In the genomic region with DNA sequence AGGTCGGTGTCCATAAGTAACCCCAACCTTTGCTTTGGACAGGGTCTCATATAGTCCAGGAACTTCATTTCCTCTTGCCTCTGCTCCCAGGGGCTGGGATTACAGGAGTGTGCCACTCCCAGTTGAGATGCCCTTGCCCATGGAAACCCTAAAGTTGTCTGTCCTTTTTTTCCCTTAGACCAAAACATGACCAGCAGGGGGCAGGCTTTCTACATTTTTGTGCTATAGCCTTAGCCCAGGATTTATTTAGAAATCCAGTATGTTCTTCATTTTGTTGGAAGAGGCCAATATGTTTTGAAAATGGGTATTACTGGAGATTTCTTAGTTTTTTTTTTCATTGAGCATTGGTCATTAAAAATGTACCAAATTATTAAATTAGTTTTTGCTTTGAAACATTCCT, we compare ENCODE assay signal across 8 mouse cellular contexts. TPM values are rescaled to one million over a fixed set of nuclear protein-coding genes. Genes with fewer than 3 reads are reported as not detected.
DNase-seq lines count a peak whose midpoint lies in the region; ATAC-seq and TF ChIP-seq lines count a peak whose summit lies in the region.

No protein-coding gene starts in this region.

- H3K27ac ChIP-seq in hindbrain, embryonic 14.5 days: no peak overlapping the region
- H3K27ac ChIP-seq in hindbrain, embryonic 13.5 days: no peak overlapping the region
- no peak overlapping the region for H3K27ac ChIP-seq in limb, embryonic 14.5 days (replicated peaks; ENCODE audit: low read depth, low read length)

- H3K36me3 ChIP-seq in hindbrain, embryonic 14.5 days (replicated peaks; ENCODE audit: control insufficient read depth, insufficient read depth): no peaks in the 10 kb centered on the region
- no peaks in the 10 kb centered on the region for H3K36me3 ChIP-seq in hindbrain, embryonic 13.5 days
- no peaks in the 10 kb centered on the region for H3K36me3 ChIP-seq in limb, embryonic 14.5 days (ENCODE audit: control insufficient read depth, insufficient read depth, low read length)

- peak; percentile 90 for DNase-seq in hindbrain, embryonic 14.5 days (ENCODE audit: low spot score)
- peak; percentile 12 for DNase-seq in MEL-GATA-1-ER (ENCODE audit: extremely low read depth, low read depth)
- peak; percentile 9 for DNase-seq in c-Kit-positive CD71-positive TER-119-negative erythroid progenitor cells, embryonic 14.5 days (ENCODE audit: low read depth)
- DNase-seq in heart, postnatal 4 days: peak; percentile 82
- peak; percentile 81 for DNase-seq in limb, embryonic 14.5 days (ENCODE audit: low spot score)
- peak; percentile 43 for DNase-seq in right cerebral cortex, postnatal 25 days
- DNase-seq in yolk sac, embryonic 10.5 days (ENCODE audit: low spot score): no peak

- H3K4me2 ChIP-seq in hindbrain, embryonic 14.5 days (replicated peaks): no peak overlapping the region
- H3K4me2 ChIP-seq in hindbrain, embryonic 13.5 days: no peak overlapping the region
- no peak overlapping the region for H3K4me2 ChIP-seq in limb, embryonic 14.5 days (replicated peaks; ENCODE audit: low read depth, low read length, severe bottlenecking)

- TF ChIP-seq POLR2A in limb, embryonic 14.5 days (IDR thresholded peaks at IDR 0.05; ENCODE audit: borderline replicate concordance, extremely low read depth, insufficient read depth, insufficient read length): no peak

- no peak for ATAC-seq in hindbrain, embryonic 14.5 days (ENCODE audit: low FRiP score)
- no peak for ATAC-seq in hindbrain, embryonic 13.5 days (ENCODE audit: low FRiP score)
- no peak for ATAC-seq in limb, embryonic 14.5 days (ENCODE audit: low FRiP score, low read depth)

- no peaks in the 10 kb centered on the region for H3K4me1 ChIP-seq in hindbrain, embryonic 14.5 days (replicated peaks; ENCODE audit: control insufficient read depth, insufficient read depth, low read length)
- no peaks in the 10 kb centered on the region for H3K4me1 ChIP-seq in hindbrain, embryonic 13.5 days (replicated peaks)
- no peaks in the 10 kb centered on the region for H3K4me1 ChIP-seq in limb, embryonic 14.5 days (ENCODE audit: control insufficient read depth, insufficient read depth, low read length)

- H3K9me3 ChIP-seq in hindbrain, embryonic 14.5 days (ENCODE audit: control insufficient read depth, low read length): 0 out of 2 replicates have a peak, but pooled peaks cover 4% of the 10 kb centered on the region
- H3K9me3 ChIP-seq in hindbrain, embryonic 13.5 days: no peaks in the 10 kb centered on the region
- H3K9me3 ChIP-seq in limb, embryonic 14.5 days (ENCODE audit: control insufficient read depth, low read length): 0 out of 2 replicates have a peak, but pooled peaks cover 3% of the 10 kb centered on the region

- 86% methylated on average over 1 of the region's 1 CpGs for WGBS in hindbrain, embryonic 14.5 days
- WGBS in hindbrain, embryonic 13.5 days: 53% methylated on average over 1 of the region's 1 CpGs
- 62% methylated on average over 1 of the region's 1 CpGs for WGBS in limb, embryonic 14.5 days

- H3K27me3 ChIP-seq in hindbrain, embryonic 14.5 days (ENCODE audit: control insufficient read depth, insufficient read depth, low read length): no peaks in the 10 kb centered on the region
- no peaks in the 10 kb centered on the region for H3K27me3 ChIP-seq in hindbrain, embryonic 13.5 days
- H3K27me3 ChIP-seq in limb, embryonic 14.5 days (ENCODE audit: control insufficient read depth, insufficient read depth, low read length): no peaks in the 10 kb centered on the region

- H3K4me3 ChIP-seq in hindbrain, embryonic 14.5 days (replicated peaks; ENCODE audit: low read length): no peak overlapping the region
- no peak overlapping the region for H3K4me3 ChIP-seq in hindbrain, embryonic 13.5 days
- no peak overlapping the region for H3K4me3 ChIP-seq in limb, embryonic 14.5 days (replicated peaks; ENCODE audit: low read length)

- no peak overlapping the region for H3K9ac ChIP-seq in hindbrain, embryonic 14.5 days
- no peak overlapping the region for H3K9ac ChIP-seq in hindbrain, embryonic 13.5 days
- H3K9ac ChIP-seq in limb, embryonic 14.5 days (ENCODE audit: low read depth, low read length, severe bottlenecking): no peak overlapping the region

RNA-seq across cellular contexts. Expression of a gene that starts 58.6 kb away (rescaled TPM):
- not detected in 2 replicates for polyA plus RNA-seq in hindbrain, embryonic 14.5 days (2014; fragmentation: Nextera tagmentation; extraction: Ambion mirVana)
- polyA plus RNA-seq in hindbrain, embryonic 13.5 days (2015; fragmentation: Nextera tagmentation; extraction: Ambion mirVana): 0.12 TPM in 1 of 2 replicates, not detected in the other
- total RNA-seq in heart, postnatal 4 days (2021): not detected
- polyA plus RNA-seq in limb, embryonic 14.5 days (2012; rRNA removed): 0.03 and 0.06 TPM in 2 replicates
- not detected in 2 replicates for polyA plus RNA-seq in limb, embryonic 14.5 days (2014; fragmentation: Nextera tagmentation; extraction: Ambion mirVana)
